Mouse (Mus musculus) kidney, adult 9 months (tissue): ENCODE data around the gene Jmjd7.

Experiments
- DNase-seq: peaks from one replicate; pipeline ENCODE4 v3.0.0; 2022

Jmjd7 gene

GRCm38 (mm10) chr2:120062248-120062647, 35.0 kb downstream of the Jmjd7 start:
- no peak for DNase-seq

- DNase-seq = no peak
These were observed 37.4 kb downstream of the Jmjd7 start for GRCm38 (mm10) chr2:120064639-120065038.

- no peak for DNase-seq
These were observed 38.0 kb downstream of the Jmjd7 start for GRCm38 (mm10) chr2:120065243-120065642.

- DNase-seq = no peak
These were observed 38.9 kb downstream of the Jmjd7 start for GRCm38 (mm10) chr2:120066224-120066623.

- DNase-seq = peak; percentile 35
These were observed 41.5 kb downstream of the Jmjd7 start for GRCm38 (mm10) chr2:120068555-120069465.

- DNase-seq = no peak
These were observed 42.2 kb downstream of the Jmjd7 start for GRCm38 (mm10) chr2:120069466-120069990.

GRCm38 (mm10) chr2:120074096-120074495, 46.8 kb downstream of the Jmjd7 start:
- no peak for DNase-seq

- peak; percentile 53 for DNase-seq
These were observed 48.9 kb downstream of the Jmjd7 start for GRCm38 (mm10) chr2:120076076-120076705.
